Comparison of ENCODE assay signal across 9 mouse cellular contexts in the genomic region with DNA sequence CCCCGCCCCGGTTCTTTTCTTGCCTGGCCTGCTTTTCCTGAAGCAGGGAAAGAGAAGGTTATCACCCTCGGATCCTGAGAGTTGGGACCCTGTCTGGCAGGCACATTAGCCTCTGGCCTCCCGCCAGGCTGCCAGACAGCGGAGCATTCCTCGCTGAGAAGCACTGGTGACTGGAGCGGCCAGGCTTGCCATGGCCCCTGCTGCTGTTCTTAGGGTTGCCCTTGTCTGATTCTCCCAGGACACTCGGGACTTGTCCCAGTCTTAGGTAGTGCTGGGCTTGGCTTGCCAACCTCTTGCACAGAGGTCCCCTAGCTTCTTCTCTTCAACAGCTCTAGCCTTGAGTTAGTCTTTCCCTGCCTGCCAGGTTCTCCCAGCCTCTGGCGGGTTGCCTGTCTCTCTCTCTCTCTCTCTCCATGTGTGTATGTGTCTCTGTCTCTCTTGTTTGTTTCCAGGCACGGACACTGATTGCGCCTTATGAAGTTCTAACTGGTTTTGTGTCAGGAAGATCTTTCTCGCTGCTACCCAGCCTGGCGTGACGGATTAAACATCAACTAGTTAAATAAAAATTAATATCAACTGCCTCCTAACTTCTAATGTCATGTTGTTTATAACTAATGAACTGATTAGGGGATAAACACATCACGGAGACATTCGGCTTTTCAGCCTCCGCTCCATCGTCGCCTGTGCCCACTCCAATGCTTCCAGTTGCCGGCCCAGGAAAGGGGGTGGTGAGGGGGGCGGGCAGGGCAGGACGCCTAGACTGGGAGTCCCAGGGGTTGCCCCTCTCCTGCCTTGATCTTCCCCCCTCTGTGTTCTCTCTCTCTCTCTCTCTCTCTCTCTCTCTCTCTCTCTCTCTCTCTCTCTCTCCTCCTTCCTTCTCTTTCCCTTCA. TPM values are rescaled to one million over a fixed set of nuclear protein-coding genes. Genes with fewer than 3 reads are reported as not detected.
DNase-seq lines count a peak whose midpoint lies in the region; ATAC-seq and TF ChIP-seq lines count a peak whose summit lies in the region.
"Had no signal": no experiment of that assay in that cellular context is flagged by ENCODE, and none has a peak within 500 bp of the region (broad histone marks: within the 10 kb centered on the region; RNA-seq: fewer than 3 reads in every experiment).

No protein-coding gene starts in this region.

- under 1% methylated on average over 22 of the region's 22 CpGs for WGBS in heart, embryonic 11.5 days (ENCODE audit: insufficient replicate concordance)
- under 1% methylated on average over 22 of the region's 22 CpGs for whole genome bisulfite sequencing in embryonic facial prominence, embryonic 10.5 days
- 1% methylated on average over 22 of the region's 22 CpGs for WGBS in intestine, postnatal 0 days
- 1% methylated on average over 21 of the region's 22 CpGs for WGBS in liver, embryonic 12.5 days (ENCODE audit: insufficient replicate concordance)

- no peak overlapping the region for H3K27ac ChIP-seq in heart, embryonic 11.5 days (ENCODE audit: low read depth, low read length)
- 0 out of 2 replicates have a peak overlapping the region, but pooled peaks have one; percentile 1 for H3K27ac ChIP-seq in embryonic facial prominence, embryonic 10.5 days (replicated peaks)
- no peak overlapping the region for H3K27ac ChIP-seq in intestine, postnatal 0 days (ENCODE audit: low read depth, low read length)
- no peak overlapping the region for H3K27ac ChIP-seq in liver, embryonic 12.5 days

- H3K36me3 ChIP-seq in heart, embryonic 11.5 days (ENCODE audit: control insufficient read depth, insufficient read depth, low read length): no peaks in the 10 kb centered on the region
- no peaks in the 10 kb centered on the region for H3K36me3 ChIP-seq in embryonic facial prominence, embryonic 10.5 days (replicated peaks)
- H3K36me3 ChIP-seq in intestine, postnatal 0 days (ENCODE audit: control insufficient read depth, insufficient read depth): no peaks in the 10 kb centered on the region
- no peaks in the 10 kb centered on the region for H3K36me3 ChIP-seq in liver, embryonic 12.5 days

- peaks cover 95% of the 10 kb centered on the region for H3K27me3 ChIP-seq in heart, embryonic 11.5 days (ENCODE audit: control insufficient read depth, insufficient read depth, low read length)
- peaks cover 100% of the 10 kb centered on the region for H3K27me3 ChIP-seq in embryonic facial prominence, embryonic 10.5 days (replicated peaks; ENCODE audit: low read depth, poor library complexity, severe bottlenecking)
- peaks cover 97% of the 10 kb centered on the region for H3K27me3 ChIP-seq in intestine, postnatal 0 days (replicated peaks; ENCODE audit: control insufficient read depth, insufficient read depth, low read length)
- peaks cover 100% of the 10 kb centered on the region for H3K27me3 ChIP-seq in liver, embryonic 12.5 days (replicated peaks)

- H3K9me3 ChIP-seq in heart, embryonic 11.5 days (replicated peaks; ENCODE audit: control insufficient read depth, low read length): no peaks in the 10 kb centered on the region
- H3K9me3 ChIP-seq in embryonic facial prominence, embryonic 10.5 days: no peaks in the 10 kb centered on the region; the same call in 1 of the 2 replicates
- H3K9me3 ChIP-seq in intestine, postnatal 0 days (ENCODE audit: control insufficient read depth): no peaks in the 10 kb centered on the region
- no peaks in the 10 kb centered on the region for H3K9me3 ChIP-seq in liver, embryonic 12.5 days (replicated peaks)

- DNase-seq in heart, postnatal 4 days: no peak
- DNase-seq in embryonic facial prominence, embryonic 10.5 days (ENCODE audit: low spot score): peak; percentile 32
- DNase-seq in layer of hippocampus, adult 18-20 months (ENCODE audit: low spot score in 2 of 2): no peak
- DNase-seq in thymus, postnatal 25 days: no peak
- no peak for DNase-seq in right cerebral cortex, postnatal 10 days (ENCODE audit: low spot score in 2 of 2)
- DNase-seq: adrenal gland, postnatal 36 days had no signal

- peaks cover 25% of the 10 kb centered on the region for H3K4me1 ChIP-seq in heart, embryonic 11.5 days (ENCODE audit: control insufficient read depth, insufficient read depth, low read length)
- H3K4me1 ChIP-seq in embryonic facial prominence, embryonic 10.5 days: peaks cover 32% of the 10 kb centered on the region
- no peaks in the 10 kb centered on the region for H3K4me1 ChIP-seq in intestine, postnatal 0 days (replicated peaks; ENCODE audit: control insufficient read depth, insufficient read depth, low read length)
- peaks cover 11% of the 10 kb centered on the region; the same call in 1 of the 2 replicates for H3K4me1 ChIP-seq in liver, embryonic 12.5 days

- ATAC-seq in heart, embryonic 11.5 days (replicated peaks; ENCODE audit: insufficient number of reproducible peaks, low FRiP score, low TSS enrichment): no peak
- ATAC-seq in intestine, postnatal 0 days: no peak
- ATAC-seq in liver, embryonic 12.5 days: no peak

- no peak for TF ChIP-seq CTCF in intestine, postnatal 0 days (IDR thresholded peaks at IDR 0.05; ENCODE audit: low read depth)

- no peak overlapping the region for H3K9ac ChIP-seq in heart, embryonic 11.5 days (ENCODE audit: low read depth, low read length)
- H3K9ac ChIP-seq in intestine, postnatal 0 days (ENCODE audit: low read depth, low read length): no peak overlapping the region
- no peak overlapping the region for H3K9ac ChIP-seq in liver, embryonic 12.5 days

- H3K4me2 ChIP-seq in heart, embryonic 11.5 days: peak overlapping the region; percentile 61
- H3K4me2 ChIP-seq in intestine, postnatal 0 days (replicated peaks; ENCODE audit: low read depth): peak overlapping the region; percentile 60
- H3K4me2 ChIP-seq in liver, embryonic 12.5 days: peak overlapping the region; percentile 40; the same call in 1 of the 2 replicates

- peak overlapping the region; percentile 31 for H3K4me3 ChIP-seq in heart, embryonic 11.5 days (ENCODE audit: low read depth, low read length)
- H3K4me3 ChIP-seq in embryonic facial prominence, embryonic 10.5 days: peak overlapping the region; percentile 45
- H3K4me3 ChIP-seq in intestine, postnatal 0 days (ENCODE audit: low read depth, low read length): no peak overlapping the region
- no peak overlapping the region for H3K4me3 ChIP-seq in liver, embryonic 12.5 days

RNA-seq across cellular contexts. Expression of a gene that starts 13.5 kb away (rescaled TPM):
- not detected in 2 replicates for polyA plus RNA-seq in heart, embryonic 11.5 days (2014; fragmentation: Nextera tagmentation; extraction: Ambion mirVana)
- not detected for total RNA-seq in heart, postnatal 4 days (2021)
- polyA plus RNA-seq in embryonic facial prominence, embryonic 10.5 days (2016; fragmentation: Nextera tagmentation; extraction: Ambion mirVana): 1.00 and 1.8 TPM in 2 replicates
- polyA plus RNA-seq in intestine, postnatal 0 days (2015; fragmentation: Nextera tagmentation; extraction: Ambion mirVana): not detected in 2 replicates
- polyA plus RNA-seq in liver, embryonic 12.5 days (2016; fragmentation: Nextera tagmentation; extraction: Ambion mirVana): not detected in 2 replicates
- under 1 TPM; 0.48 to 0.50 TPM for total RNA-seq in layer of hippocampus, adult 18-20 months (2021)
- total RNA-seq: adrenal gland, postnatal 36 days had no signal

Comparison
In these comparisons a context has a peak if more than half of its experiments do, and no peak if none do; other contexts are left out.
1. H3K4me3 ChIP-seq: peak in heart, embryonic 11.5 days (single experiment) and embryonic facial prominence, embryonic 10.5 days (single experiment); none in intestine, postnatal 0 days (single experiment) and liver, embryonic 12.5 days (single experiment).
2. Peak in every context shown above with its lines, with median percentiles within 50 percentile points of each other: H3K4me2 ChIP-seq.